Mouse (Mus musculus): Measurements from ENCODE around the gene Gm20388. TPM values are rescaled to one million over a fixed set of nuclear protein-coding genes. Genes with fewer than 3 reads are reported as not detected.
"Not testable (repeated sequence)": the region's sequence is repeated elsewhere in the genome, so short reads cannot be mapped to it uniquely, and the experiment has no call there.

Gene Gm20388
- polyA plus RNA-seq, 1 experiment from 2014 or later: not detected

GRCm38 (mm10) chr8:121585159-121585825 lies 1674.7 kb downstream of the Gm20388 start:
- Histone ChIP-seq H3K27me3 (replicated peaks) (no peaks in the 10 kb centered on the region), H3K27ac (peak overlapping the region; percentile 86), H3K9ac (peak overlapping the region; percentile 81), H3K36me3 (no peaks in the 10 kb centered on the region), H3K9me3 (replicated peaks) (no peaks in the 10 kb centered on the region), H3K4me2 (peak overlapping the region; percentile 76), H3K4me1 (peaks cover 55% of the 10 kb centered on the region), H3K4me3 (peak overlapping the region; percentile 75)
- 2% methylated on average over 47 of the region's 47 CpGs for WGBS (ENCODE audit: insufficient replicate concordance)
- peak; percentile 86 for ATAC-seq

DNA sequence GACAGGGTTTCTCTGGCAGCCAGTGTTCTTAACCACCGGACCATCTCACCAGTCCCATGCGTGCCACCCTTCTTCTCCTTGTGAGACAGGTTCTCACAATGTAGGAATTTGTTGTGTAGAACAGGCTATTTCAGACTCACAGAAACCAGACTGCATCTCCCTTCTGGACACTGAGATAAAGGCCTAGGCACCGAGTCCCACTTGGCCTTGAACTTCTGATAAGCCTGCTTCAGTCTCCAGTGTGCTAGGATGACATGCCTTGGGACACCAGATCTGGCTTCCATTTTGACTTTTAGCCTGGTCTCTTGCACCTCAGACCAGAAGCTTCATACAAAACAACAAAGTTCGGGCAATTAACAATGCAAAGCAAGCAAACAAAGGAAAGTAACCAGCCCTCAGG lies 1678.1 kb downstream of the Gm20388 start:
- Histone ChIP-seq H3K4me1 (peaks cover 78% of the 10 kb centered on the region), H3K9ac (peak overlapping the region; percentile 96), H3K4me3 (0 out of 2 replicates have a peak overlapping the region, but pooled peaks have one; percentile 96), H3K27me3 (replicated peaks) (no peaks in the 10 kb centered on the region), H3K9me3 (replicated peaks) (no peaks in the 10 kb centered on the region), H3K36me3 (peaks cover 14% of the 10 kb centered on the region), H3K27ac (peak overlapping the region; percentile 93), H3K4me2 (peak overlapping the region; percentile 92)
- 26% methylated on average over 4 of the region's 4 CpGs for WGBS (ENCODE audit: insufficient replicate concordance)
- ATAC-seq: peak; percentile 66

DNA sequence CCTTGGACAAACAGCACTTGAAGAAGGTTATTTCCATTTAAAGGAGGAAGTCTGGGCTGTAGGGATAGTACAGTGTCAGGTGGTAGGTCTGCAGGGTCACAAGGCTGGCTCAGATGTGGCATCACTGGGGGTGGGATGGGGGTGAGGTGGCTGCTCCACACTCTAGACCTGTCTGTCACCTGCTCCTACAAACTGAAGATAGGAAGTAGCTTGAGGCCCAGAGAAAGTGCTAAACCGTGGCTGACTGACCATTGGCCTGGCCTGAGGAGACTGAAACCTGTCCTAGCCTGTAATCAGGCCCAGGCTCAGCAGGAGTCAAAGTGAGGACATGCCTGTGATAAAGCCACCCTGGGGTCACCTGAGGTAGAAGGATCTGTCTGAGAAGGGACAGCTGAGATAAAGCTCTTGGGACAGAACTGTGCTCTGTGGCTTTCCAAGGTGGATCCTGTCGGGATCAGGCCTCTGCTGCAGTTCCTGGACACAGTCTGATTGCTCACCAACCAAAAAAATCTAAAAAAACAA lies 1678.6 kb downstream of the Gm20388 start:
- Histone ChIP-seq H3K27me3 (replicated peaks) (no peaks in the 10 kb centered on the region), H3K4me1 (peaks cover 79% of the 10 kb centered on the region), H3K9ac (peak overlapping the region; percentile 96), H3K4me2 (peak overlapping the region; percentile 92), H3K27ac (peak overlapping the region; percentile 93), H3K36me3 (peaks cover 19% of the 10 kb centered on the region), H3K9me3 (replicated peaks) (no peaks in the 10 kb centered on the region), H3K4me3 (peak overlapping the region; percentile 96; the same call in 1 of the 2 replicates)
- peak; percentile 9 for ATAC-seq
- 20% methylated on average over 2 of the region's 2 CpGs for WGBS (ENCODE audit: insufficient replicate concordance)

DNA sequence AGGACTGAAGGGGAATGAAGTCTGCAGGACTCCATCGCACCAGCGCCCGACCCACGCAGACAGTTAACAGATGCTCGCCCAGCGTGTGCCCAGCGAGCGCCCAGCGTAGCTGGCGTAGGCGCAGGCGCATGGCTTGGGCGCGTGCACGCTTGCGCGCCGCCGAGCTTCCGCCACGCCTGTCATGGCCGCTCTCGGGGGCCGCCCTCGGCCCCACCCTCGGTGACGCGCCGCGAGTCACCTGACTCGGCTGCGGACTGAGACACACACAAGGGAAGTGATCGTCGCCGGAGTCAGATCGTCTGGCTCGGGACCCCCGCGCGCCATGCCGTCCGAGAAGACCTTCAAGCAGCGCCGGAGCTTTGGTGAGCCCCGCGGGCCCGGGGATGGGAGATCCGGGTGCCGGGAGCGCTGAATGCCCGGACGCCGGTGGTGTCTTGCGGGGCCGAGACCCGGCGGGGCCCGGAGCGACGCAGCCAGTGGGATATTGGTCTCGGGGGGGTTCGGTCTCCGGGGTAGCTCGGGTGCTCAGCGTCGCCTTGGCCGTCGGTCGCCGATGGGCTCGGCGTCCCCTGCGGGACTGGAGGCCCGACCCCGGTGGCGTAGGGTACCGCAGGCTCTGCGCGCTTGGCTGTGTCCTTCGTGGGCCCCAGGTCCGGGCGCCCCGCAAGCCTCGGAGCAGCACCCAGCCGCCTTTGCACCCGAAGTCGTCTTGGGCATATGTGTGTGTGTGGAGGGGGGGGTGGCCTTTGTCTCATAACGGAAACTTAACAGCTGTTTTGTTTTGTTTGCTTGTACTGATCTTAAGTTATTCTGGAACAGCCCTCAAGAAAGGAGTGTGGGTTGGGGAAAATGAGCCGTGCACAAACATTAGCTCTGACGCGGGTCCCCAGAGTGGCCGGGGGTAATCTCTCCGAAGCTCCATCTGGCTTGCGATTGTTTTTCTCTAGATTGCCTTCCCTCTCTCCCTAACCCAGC lies 1679.8 kb downstream of the Gm20388 start, which contains the start of gene Map1lc3b:
TSS of gene Map1lc3b (plus strand) at position 159 of the 975 bp plus-strand sequence.
- under 1% methylated on average over 94 of the region's 94 CpGs for WGBS (ENCODE audit: insufficient replicate concordance)
- Histone ChIP-seq H3K9me3 (replicated peaks) (no peaks in the 10 kb centered on the region), H3K4me3 (peak within 1 kb of the TSS; percentile 96), H3K27me3 (replicated peaks) (no peaks in the 10 kb centered on the region), H3K36me3 (peaks cover 31% of the 10 kb centered on the region), H3K27ac (peak within 1 kb of the TSS; percentile 93), H3K4me1 (peaks cover 72% of the 10 kb centered on the region), H3K9ac (peak within 1 kb of the TSS; percentile 96), H3K4me2 (peak within 1 kb of the TSS; percentile 92)
- peak; percentile 77 for ATAC-seq

DNA sequence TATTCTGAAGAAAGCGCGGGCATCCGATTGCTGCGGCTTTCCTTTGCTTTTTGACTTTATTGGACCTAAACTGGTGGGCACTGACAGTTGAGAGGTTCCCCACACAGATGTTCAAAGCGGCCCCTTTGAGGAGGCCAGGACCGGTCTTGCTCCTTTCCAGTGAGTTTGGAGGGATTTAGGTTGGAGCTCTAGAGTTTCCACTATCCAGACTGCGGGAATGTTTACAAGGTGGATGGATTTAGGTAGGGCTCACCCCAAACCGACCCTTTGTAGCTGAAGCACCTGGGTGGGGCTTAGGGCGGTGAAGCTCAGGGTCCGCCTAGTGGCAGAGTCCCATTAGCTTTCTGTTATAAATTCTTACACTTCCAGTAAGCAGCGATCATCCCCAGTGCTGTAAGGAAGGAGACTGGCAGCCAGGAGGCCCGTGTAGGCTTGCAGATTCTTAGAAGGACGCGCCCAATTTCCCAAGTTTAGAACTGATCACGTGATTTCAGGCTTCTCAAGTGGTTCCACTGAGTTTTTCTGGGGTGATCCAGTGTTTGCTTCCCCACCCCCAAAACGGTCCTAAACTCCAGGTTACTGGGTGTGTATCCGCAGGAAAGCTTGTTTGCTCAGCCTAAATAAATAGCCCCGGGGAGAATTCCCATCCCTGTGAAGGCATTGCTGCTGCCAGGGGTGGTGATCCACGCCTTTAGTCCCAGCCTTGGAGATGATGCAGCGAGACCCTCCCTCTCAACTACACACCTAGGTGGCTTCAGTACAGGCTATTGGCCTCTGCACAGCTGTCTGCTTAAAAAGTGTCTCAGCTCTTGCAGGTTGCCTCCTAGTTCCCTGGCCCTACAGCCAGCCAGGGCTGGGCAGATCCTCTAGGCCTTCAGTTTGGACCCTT lies 1680.8 kb downstream of the Gm20388 start:
- ATAC-seq: peak; percentile 25

DNA sequence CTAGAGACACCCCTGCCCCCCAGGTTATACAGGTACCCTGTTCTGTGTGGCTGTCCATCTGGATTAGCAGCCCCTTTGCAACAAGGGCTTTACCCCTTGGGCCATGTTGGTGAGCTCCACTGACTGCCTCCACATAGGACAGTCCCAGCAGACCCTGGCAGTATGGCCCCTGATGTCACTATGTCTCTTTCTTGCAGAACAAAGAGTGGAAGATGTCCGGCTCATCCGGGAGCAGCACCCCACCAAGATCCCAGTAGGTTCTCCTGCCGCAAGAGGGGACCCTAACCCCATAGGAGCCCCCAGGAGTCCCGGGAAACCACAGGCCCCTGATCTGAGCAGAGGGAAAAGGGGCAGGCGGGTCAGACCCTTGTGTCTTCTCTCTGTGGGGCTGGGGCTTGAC lies 1682.7 kb downstream of the Gm20388 start:
- H3K4me1 ChIP-seq: peaks cover 45% of the 10 kb centered on the region
- no peak overlapping the region for H3K9ac ChIP-seq
- no peak for ATAC-seq
- no peak overlapping the region for H3K4me2 ChIP-seq
- 88% methylated on average over 5 of the region's 5 CpGs for whole genome bisulfite sequencing (ENCODE audit: insufficient replicate concordance)
- H3K9me3 ChIP-seq (replicated peaks): no peaks in the 10 kb centered on the region
- peaks cover 58% of the 10 kb centered on the region for H3K36me3 ChIP-seq
- no peaks in the 10 kb centered on the region for H3K27me3 ChIP-seq (replicated peaks)
- H3K4me3 ChIP-seq: no peak overlapping the region
- H3K27ac ChIP-seq: no peak overlapping the region

More for the DNA sequence above, 1680.8 kb downstream of the Gm20388 start:
- Histone ChIP-seq H3K4me2 (peak overlapping the region; percentile 92), H3K27ac (peak overlapping the region; percentile 93), H3K27me3 (replicated peaks) (no peaks in the 10 kb centered on the region), H3K36me3 (peaks cover 41% of the 10 kb centered on the region), H3K9ac (peak overlapping the region; percentile 96), H3K9me3 (replicated peaks) (no peaks in the 10 kb centered on the region), H3K4me1 (peaks cover 63% of the 10 kb centered on the region), H3K4me3 (peak overlapping the region; percentile 96)
- 15% methylated on average over 20 of the region's 20 CpGs for WGBS (ENCODE audit: insufficient replicate concordance)

DNA sequence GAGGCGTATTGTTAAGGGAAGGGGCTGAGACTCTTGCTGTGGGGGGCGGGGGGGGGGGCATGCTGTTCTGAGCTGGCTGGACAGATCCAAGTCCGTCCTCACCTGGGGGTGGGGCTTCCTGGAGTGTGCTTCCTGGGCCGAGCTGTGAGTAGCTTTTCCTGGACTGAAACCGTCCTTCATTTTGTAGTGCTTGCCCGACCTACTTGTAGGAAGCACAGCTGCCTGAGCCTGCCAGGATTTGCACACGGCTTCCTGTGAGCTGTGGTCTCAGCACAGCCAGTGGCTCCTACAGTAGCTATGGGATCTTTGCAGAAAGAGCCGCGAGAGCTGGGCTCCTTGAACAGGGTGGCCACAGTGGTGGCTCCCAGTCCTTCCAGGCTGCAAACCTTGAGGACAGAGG lies 1683.3 kb downstream of the Gm20388 start:
- Histone ChIP-seq H3K9ac (no peak overlapping the region), H3K4me1 (peaks cover 38% of the 10 kb centered on the region), H3K4me2 (no peak overlapping the region), H3K27me3 (replicated peaks) (no peaks in the 10 kb centered on the region), H3K4me3 (no peak overlapping the region), H3K36me3 (peaks cover 61% of the 10 kb centered on the region), H3K9me3 (replicated peaks) (no peaks in the 10 kb centered on the region), H3K27ac (no peak overlapping the region)
- no peak for ATAC-seq
- 74% methylated on average over 9 of the region's 9 CpGs for WGBS (ENCODE audit: insufficient replicate concordance)

- not testable (repeated sequence) for ATAC-seq
- 73% methylated on average over 2 of the region's 2 CpGs for WGBS (ENCODE audit: insufficient replicate concordance)
- H3K36me3 ChIP-seq: peaks cover 80% of the 10 kb centered on the region
Measured at GRCm38 (mm10) chr8:121597492-121597891, 1686.9 kb downstream of the Gm20388 start.

DNA sequence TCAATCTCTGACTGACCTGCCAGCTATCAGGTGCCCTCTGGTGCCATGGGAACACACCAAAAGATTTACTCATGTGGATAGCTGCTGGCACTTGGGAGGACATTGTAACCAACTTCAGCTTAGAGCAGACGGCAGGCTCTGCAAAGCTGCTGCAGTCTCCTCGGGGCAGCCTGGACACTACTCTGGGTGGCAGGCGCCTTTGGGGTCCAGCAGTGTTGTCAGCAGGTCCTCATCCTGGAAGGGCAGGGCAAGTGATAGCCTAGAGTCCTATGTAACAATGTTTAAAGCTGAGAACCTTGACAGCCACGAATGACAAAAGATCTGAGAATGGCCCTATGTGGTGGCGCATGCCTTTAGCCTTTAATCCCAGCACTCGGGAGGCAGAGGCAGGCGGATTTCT lies 1687.5 kb downstream of the Gm20388 start:
- H3K4me3 ChIP-seq: no peak overlapping the region
- no peak overlapping the region for H3K9ac ChIP-seq
- H3K27me3 ChIP-seq (replicated peaks): no peaks in the 10 kb centered on the region
- H3K27ac ChIP-seq: no peak overlapping the region
- no peak for ATAC-seq
- H3K4me2 ChIP-seq: no peak overlapping the region
- H3K4me1 ChIP-seq: 0 out of 2 replicates have a peak, but pooled peaks cover 6% of the 10 kb centered on the region
- WGBS (ENCODE audit: insufficient replicate concordance): 84% methylated on average over 7 of the region's 7 CpGs
- H3K9me3 ChIP-seq (replicated peaks): no peaks in the 10 kb centered on the region
- H3K36me3 ChIP-seq: peaks cover 75% of the 10 kb centered on the region

More at GRCm38 (mm10) chr8:121597492-121597891, 1686.9 kb downstream of the Gm20388 start:
- peaks cover 11% of the 10 kb centered on the region for H3K4me1 ChIP-seq
- H3K9ac ChIP-seq; H3K9me3 ChIP-seq (replicated peaks); H3K4me3 ChIP-seq; H3K4me2 ChIP-seq; H3K27ac ChIP-seq; H3K27me3 ChIP-seq (replicated peaks): not testable (repeated sequence)

GRCm38 (mm10) chr8:121598892-121599291 lies 1688.3 kb downstream of the Gm20388 start:
- Histone ChIP-seq H3K9ac (no peak overlapping the region), H3K36me3 (peaks cover 71% of the 10 kb centered on the region), H3K27me3 (replicated peaks) (no peaks in the 10 kb centered on the region), H3K27ac (no peak overlapping the region), H3K4me3 (no peak overlapping the region), H3K9me3 (replicated peaks) (no peaks in the 10 kb centered on the region), H3K4me1 (no peaks in the 10 kb centered on the region), H3K4me2 (no peak overlapping the region)
- WGBS (ENCODE audit: insufficient replicate concordance): 29% methylated on average over 7 of the region's 7 CpGs
- peak; percentile 76 for ATAC-seq

- no peak overlapping the region for H3K4me3 ChIP-seq
- no peaks in the 10 kb centered on the region for H3K27me3 ChIP-seq (replicated peaks)
- no peak overlapping the region for H3K27ac ChIP-seq
- H3K4me2 ChIP-seq: no peak overlapping the region
- no peak for ATAC-seq
- H3K4me1 ChIP-seq: no peaks in the 10 kb centered on the region
- no peaks in the 10 kb centered on the region for H3K9me3 ChIP-seq (replicated peaks)
- WGBS (ENCODE audit: insufficient replicate concordance): 79% methylated on average over 14 of the region's 14 CpGs
- H3K36me3 ChIP-seq: peaks cover 71% of the 10 kb centered on the region
- H3K9ac ChIP-seq: no peak overlapping the region
Measured at GRCm38 (mm10) chr8:121599842-121600241, 1689.2 kb downstream of the Gm20388 start.

Measured in liver, embryonic 12.5 days (tissue).